Mouse (Mus musculus) urinary bladder, postnatal 36 days (tissue): Measurements from ENCODE around the gene Cltb.

ENCODE experiments used
- DNase-seq, 2 experiments: peaks; one replicate each; pipeline ENCODE4 v3.0.0; 2022; ENCODE audit warnings: low spot score in 2 of 2, mixed read lengths in 1 of 2

The Cltb gene

GRCm38 (mm10) chr13:54564232-54565200 is 46.6 kb downstream of the Cltb start:
- DNase-seq = no peak

GRCm38 (mm10) chr13:54562562-54562961 is 48.6 kb downstream of the Cltb start:
- no peak for DNase-seq

GRCm38 (mm10) chr13:54560608-54561007 is 50.5 kb downstream of the Cltb start:
- DNase-seq = no peak

- DNase-seq = no peak
These were observed 51.5 kb downstream of the Cltb start for GRCm38 (mm10) chr13:54559656-54560055.

GRCm38 (mm10) chr13:54557652-54558051 is 53.5 kb downstream of the Cltb start:
- no peak for DNase-seq

GRCm38 (mm10) chr13:54556796-54557195 is 54.3 kb downstream of the Cltb start:
- peak in 1 of 2 experiments; percentile 53 for DNase-seq

GRCm38 (mm10) chr13:54556176-54556575 is 55.0 kb downstream of the Cltb start:
- DNase-seq = no peak

GRCm38 (mm10) chr13:54548036-54548435 is 63.1 kb downstream of the Cltb start:
- no peak for DNase-seq
